Mouse (Mus musculus) heart, adult 18-20 months (tissue): ENCODE measurements at regions not wholly inside any gene's neighbourhood (a gene's known extent, or its start where the extent isn't known, plus 50 kb on each side); places are given as distances from the start of the nearest gene placed in this dataset.
"Not testable (repeated sequence)": the region's sequence is repeated elsewhere in the genome, so short reads cannot be mapped to it uniquely, and the experiment has no call there.

Experiments used
- DNase-seq, 2 experiments: peaks; one replicate each; pipeline ENCODE4 v3.0.0; 2021 to 2022; ENCODE audit warnings: mixed read lengths in 1 of 2

GRCm38 (mm10) chr19:19770990-19771389 lies 619.8 kb downstream of the Anxa1 start:
- DNase-seq, result no peak

GRCm38 (mm10) chr19:19750069-19750599 lies 639.1 kb upstream of the Rorb start:
- not testable (repeated sequence) for DNase-seq

DNA sequence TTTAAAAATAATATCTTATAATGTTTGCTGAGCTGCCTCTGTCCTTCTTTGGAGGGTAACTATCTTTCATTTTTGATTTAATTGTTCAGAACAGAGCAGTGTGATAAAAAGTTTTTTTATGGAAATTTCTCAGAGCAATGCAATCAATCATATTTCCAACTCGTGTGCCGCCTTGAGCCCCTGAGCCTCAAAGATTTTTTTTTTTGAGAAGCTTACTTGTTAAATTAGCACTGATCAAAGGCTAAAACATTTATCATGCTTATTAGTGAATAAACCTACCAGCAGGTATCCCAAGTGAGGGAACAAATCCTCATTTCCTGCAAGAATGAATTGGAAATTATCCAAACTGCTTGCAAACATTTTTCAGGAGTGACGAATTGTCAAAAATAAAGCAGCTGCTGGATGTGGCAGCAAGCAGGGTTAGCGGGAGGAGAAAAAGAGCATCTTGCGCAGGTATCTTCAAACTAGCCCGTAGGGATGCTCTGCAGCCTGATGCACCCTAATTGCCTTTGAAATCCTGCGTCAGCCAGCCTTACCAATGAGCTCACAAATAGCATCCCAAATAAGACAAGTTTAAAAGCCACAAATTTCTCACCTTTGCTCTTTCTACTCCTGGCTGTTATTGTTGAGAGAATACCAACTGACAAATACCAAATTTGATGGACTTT lies 637.0 kb upstream of the Rorb start:
- no peak for DNase-seq

DNA sequence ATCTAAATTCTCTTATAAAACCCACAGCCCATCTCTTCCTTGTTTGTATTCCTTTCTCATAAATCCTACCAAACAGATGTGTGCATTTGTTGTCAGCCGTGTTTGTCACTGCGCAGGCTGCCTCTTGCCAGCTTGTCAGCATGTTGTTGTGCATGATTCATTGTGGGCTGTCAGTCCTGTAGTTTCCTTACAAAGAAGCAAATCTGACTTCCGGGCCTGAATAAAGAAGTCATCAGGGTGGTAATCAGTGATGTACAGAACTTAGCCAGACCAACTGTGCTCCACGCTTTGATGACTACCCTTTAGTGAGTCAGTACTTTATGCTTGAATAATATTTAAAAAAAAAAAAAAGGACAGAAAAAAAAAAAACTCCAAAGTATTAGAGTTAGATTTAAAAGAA lies 608.9 kb upstream of the Rorb start:
- no peak for DNase-seq
